Mouse (Mus musculus): Measurements from ENCODE around the gene Gm28374. TPM values are rescaled to one million over a fixed set of nuclear protein-coding genes. Genes with fewer than 3 reads are reported as not detected.

Gene Gm28374
- polyA plus RNA-seq, 1 experiment from 2014 or later, result 1.9 TPM

DNA sequence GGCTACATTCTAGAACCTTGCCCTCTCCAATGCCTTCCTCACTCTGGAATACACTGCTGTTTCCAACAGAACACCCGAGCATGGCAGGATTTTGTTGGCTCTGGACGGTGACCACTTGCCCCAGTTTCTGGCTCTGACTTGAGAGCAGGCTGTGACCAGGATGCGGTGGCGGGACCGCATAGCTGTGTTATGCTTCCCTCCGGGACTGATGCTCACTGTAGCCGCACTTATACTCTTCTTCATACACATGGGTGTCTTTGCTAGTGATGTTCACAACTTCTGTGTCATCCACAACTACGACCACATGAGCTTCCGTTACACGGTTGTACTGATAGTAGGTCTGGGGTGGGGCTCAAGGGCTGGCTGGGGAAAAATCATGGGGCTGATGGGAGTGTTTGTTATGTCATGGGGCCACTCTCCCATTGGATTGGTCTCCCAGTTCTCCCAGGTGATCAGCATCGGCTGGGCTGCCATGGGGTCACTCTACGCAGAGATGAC is 2.0 kb downstream of the Gm28374 start, which contains the start of gene Tmem262:
Tmem262 (plus strand) TSS at position 51 of the 498 bp plus-strand sequence.
- Histone ChIP-seq H3K27ac (no peak within 1 kb of the TSS), H3K4me3 (no peak within 1 kb of the TSS)
- ATAC-seq (ENCODE audit: low FRiP score, low read depth), result no peak

DNA sequence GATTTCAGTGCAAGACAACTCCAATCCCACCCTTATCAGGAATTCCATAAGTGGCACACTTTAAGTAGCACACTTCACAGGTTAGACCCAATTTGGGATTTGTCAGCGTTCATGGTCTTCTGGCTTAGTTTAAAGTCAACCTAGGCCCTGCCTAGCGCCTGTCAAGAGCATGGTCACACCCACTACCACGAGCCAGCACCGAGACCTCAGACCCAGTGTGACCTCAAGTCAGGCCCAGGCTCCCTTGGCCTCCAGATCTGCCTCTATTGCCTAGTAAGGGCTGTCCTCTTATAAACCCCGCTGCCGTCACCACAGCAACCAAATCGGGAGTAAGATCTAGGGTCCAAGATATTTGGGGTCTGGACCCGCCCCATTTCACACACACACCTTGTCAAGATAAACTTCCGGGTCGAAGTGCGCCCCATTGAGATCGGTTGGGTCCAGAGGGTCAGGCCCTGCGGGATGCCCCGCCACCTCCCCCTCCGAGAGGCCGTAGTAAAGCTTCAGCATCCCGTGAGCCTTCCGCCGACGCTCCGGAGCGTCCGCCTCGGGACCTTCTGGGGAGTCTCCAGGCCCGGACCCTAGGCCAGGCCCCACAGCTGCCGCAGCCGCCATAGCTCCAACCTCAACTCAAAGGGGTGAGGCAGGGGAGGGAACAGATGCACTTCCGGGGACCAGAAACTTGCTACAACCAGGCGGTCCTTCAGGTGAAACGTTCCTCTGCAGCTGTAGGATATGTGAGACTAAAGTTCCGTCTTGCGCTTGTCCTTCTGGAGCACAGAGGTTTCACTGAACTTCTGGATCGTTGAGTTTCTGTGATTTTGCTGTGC is 5.3 kb downstream of the Gm28374 start, which contains the start of gene Vps51:
Vps51 (minus strand) TSS at position 668 of the 830 bp plus-strand sequence.
- H3K9ac ChIP-seq, result peak within 1 kb of the TSS; percentile 85
- peak within 1 kb of the TSS; percentile 91 for H3K4me2 ChIP-seq (replicated peaks)
- H3K9me3 ChIP-seq, result no peaks in the 10 kb centered on the region
- H3K27ac ChIP-seq, result peak within 1 kb of the TSS; percentile 83
- peaks cover 47% of the 10 kb centered on the region for H3K36me3 ChIP-seq
- H3K4me1 ChIP-seq, result peaks cover 7% of the 10 kb centered on the region
- H3K27me3 ChIP-seq, result no peaks in the 10 kb centered on the region
- WGBS, result under 1% methylated on average over 33 of the region's 33 CpGs
- H3K4me3 ChIP-seq, result peak within 1 kb of the TSS; percentile 80
- peak; percentile 86 for ATAC-seq (ENCODE audit: low FRiP score, low read depth)

More for the DNA sequence above, 2.0 kb downstream of the Gm28374 start, which contains the start of gene Tmem262:
- Histone ChIP-seq H3K4me2 (replicated peaks) (no peak within 1 kb of the TSS), H3K36me3 (peaks cover 36% of the 10 kb centered on the region), H3K27me3 (no peaks in the 10 kb centered on the region), H3K4me1 (peaks cover 19% of the 10 kb centered on the region), H3K9me3 (no peaks in the 10 kb centered on the region), H3K9ac (no peak within 1 kb of the TSS)
- 93% methylated on average over 12 of the region's 12 CpGs for WGBS

DNA sequence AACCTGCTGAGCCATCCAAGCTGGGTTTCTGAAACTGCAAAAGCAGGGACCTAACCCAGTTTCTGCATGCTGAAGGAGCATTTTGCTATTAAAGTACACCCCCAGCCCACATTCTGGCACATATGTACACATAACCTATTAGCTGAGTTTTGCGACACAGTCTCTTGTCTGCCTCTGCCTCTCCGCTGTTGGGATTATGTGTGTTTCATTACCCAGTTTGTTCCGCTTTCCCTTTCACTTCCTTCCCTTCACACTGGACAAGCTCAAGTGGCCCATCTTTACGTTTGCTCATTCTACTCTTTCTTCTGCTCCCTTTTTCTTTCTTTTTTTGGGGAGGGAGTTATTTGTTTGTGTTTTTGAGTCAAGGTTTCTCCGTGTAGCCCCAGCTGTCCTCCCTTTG is 8.2 kb downstream of the Gm28374 start:
- H3K36me3 ChIP-seq, result peaks cover 57% of the 10 kb centered on the region
- no peak overlapping the region for H3K4me2 ChIP-seq (replicated peaks)
- no peak for ATAC-seq (ENCODE audit: low FRiP score, low read depth)
- peaks cover 7% of the 10 kb centered on the region for H3K4me1 ChIP-seq
- 87% methylated on average over 5 of the region's 5 CpGs for WGBS
- H3K27me3 ChIP-seq, result no peaks in the 10 kb centered on the region
- H3K4me3 ChIP-seq, result no peak overlapping the region
- H3K9me3 ChIP-seq, result no peaks in the 10 kb centered on the region
- H3K9ac ChIP-seq, result no peak overlapping the region
- no peak overlapping the region for H3K27ac ChIP-seq

DNA sequence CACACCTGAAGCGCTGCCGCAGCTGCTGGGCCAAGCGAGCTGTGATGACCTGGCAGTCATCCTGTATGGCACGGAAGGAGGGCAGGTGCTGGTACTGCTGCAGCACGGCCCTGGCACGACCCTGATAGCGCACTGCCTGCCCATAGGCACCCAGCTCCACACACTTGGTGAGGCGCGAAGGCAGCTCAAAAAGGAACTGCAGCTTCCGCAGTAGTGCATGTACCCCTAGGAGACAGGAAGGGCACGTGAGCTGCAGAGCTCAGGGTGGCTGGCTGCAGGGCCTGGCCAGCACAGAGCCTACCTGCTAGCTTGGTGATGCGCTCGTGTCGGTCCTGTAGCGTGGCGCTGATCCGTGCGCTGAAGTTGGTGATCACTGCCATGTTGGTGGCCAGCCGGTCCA is 10.8 kb downstream of the Gm28374 start:
- Histone ChIP-seq H3K36me3 (peaks cover 60% of the 10 kb centered on the region), H3K27me3 (no peaks in the 10 kb centered on the region), H3K4me2 (replicated peaks) (no peak overlapping the region), H3K9me3 (no peaks in the 10 kb centered on the region), H3K9ac (no peak overlapping the region), H3K4me3 (no peak overlapping the region), H3K4me1 (peaks cover 23% of the 10 kb centered on the region), H3K27ac (no peak overlapping the region)
- 92% methylated on average over 19 of the region's 19 CpGs for WGBS
- ATAC-seq (ENCODE audit: low FRiP score, low read depth), result no peak

DNA sequence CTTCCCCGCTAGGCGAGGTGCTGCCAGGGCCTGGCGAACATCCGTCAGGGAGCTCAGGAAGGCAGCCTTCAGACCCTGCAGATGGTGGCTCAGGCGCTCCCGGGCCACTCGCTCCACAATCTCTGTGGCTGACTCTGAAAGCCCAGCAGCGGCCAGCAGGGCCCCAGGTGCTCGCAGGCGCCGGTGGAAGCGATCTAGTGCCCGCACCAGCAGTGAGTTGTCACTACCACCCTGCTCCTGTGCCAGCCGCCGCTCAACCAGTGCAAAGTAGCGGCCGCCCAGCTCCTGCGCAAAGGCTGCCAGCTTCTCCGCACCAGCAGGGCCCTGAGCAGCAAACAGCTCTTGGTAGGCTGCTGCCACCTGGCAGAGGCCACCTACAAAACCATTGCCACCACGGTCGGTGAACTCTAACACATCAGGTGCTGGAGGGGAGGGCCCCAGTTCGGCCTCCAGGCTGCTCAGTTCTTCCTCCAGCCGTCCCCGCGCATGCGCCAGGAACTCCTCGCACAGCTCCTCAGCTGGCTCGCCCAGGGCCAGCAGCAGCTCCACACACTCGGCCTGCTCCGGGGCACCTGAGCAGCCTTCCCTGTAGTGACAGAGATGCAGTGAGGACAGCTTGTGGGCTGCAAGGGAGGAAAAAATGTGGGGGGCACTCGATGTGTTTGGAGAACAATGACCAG is 11.3 kb downstream of the Gm28374 start:
- Histone ChIP-seq H3K9me3 (no peaks in the 10 kb centered on the region), H3K4me3 (no peak overlapping the region), H3K27ac (no peak overlapping the region), H3K9ac (no peak overlapping the region), H3K27me3 (no peaks in the 10 kb centered on the region), H3K4me1 (peaks cover 19% of the 10 kb centered on the region), H3K4me2 (replicated peaks) (no peak overlapping the region), H3K36me3 (peaks cover 60% of the 10 kb centered on the region)
- ATAC-seq (ENCODE audit: low FRiP score, low read depth), result no peak
- 87% methylated on average over 31 of the region's 31 CpGs for WGBS

DNA sequence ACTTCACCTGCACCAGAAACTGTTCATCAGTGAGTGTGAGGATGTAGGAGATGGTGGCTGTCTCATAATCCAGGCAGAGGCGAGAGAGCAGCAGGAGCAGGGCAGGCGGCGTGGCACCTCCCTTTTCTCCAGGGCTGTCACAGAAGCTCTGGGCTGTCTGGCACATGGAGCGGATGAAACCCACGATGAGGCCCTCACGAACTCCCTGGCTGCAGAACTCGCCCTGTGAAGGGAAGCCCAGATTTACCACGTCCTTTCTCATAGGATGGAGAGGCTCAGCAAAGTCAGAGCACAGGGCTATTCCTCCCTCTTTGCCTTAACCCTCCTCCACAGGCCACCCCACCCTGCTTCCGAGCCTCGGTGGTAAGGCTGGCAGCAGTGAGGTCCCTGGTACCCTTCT is 12.2 kb downstream of the Gm28374 start:
- peaks cover 19% of the 10 kb centered on the region for H3K4me1 ChIP-seq
- no peaks in the 10 kb centered on the region for H3K9me3 ChIP-seq
- WGBS, result 90% methylated on average over 10 of the region's 10 CpGs
- no peak overlapping the region for H3K4me2 ChIP-seq (replicated peaks)
- peaks cover 55% of the 10 kb centered on the region for H3K36me3 ChIP-seq
- ATAC-seq (ENCODE audit: low FRiP score, low read depth), result no peak
- no peak overlapping the region; the same call in 1 of the 2 replicates for H3K9ac ChIP-seq
- H3K27ac ChIP-seq, result no peak overlapping the region
- no peaks in the 10 kb centered on the region for H3K27me3 ChIP-seq
- no peak overlapping the region for H3K4me3 ChIP-seq

DNA sequence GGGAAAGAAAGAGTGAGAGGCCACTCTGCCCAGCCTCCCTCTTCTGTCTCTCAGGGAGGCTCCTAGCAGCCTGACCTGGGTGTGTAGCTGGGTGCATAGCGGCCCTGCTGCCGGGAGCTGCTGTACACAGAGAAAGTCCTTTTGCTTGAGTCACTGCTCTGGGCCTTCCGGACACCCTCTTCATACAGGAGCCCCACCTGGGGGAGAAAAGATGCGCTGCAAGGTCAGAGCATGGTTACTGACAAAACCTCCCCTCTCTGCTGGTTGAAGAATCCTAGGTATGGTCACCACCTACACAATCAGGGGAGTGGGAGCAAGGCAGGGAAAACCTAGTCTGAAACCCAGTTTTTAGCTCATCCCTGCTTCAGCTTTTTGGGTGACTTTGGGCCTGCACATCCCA is 13.1 kb downstream of the Gm28374 start:
- whole genome bisulfite sequencing, result 84% methylated on average over 4 of the region's 4 CpGs
- Histone ChIP-seq H3K9ac (no peak overlapping the region), H3K9me3 (no peaks in the 10 kb centered on the region), H3K27me3 (no peaks in the 10 kb centered on the region), H3K36me3 (peaks cover 48% of the 10 kb centered on the region), H3K4me2 (replicated peaks) (no peak overlapping the region), H3K4me3 (no peak overlapping the region), H3K27ac (no peak overlapping the region), H3K4me1 (peaks cover 19% of the 10 kb centered on the region)
- ATAC-seq (ENCODE audit: low FRiP score, low read depth), result no peak

DNA sequence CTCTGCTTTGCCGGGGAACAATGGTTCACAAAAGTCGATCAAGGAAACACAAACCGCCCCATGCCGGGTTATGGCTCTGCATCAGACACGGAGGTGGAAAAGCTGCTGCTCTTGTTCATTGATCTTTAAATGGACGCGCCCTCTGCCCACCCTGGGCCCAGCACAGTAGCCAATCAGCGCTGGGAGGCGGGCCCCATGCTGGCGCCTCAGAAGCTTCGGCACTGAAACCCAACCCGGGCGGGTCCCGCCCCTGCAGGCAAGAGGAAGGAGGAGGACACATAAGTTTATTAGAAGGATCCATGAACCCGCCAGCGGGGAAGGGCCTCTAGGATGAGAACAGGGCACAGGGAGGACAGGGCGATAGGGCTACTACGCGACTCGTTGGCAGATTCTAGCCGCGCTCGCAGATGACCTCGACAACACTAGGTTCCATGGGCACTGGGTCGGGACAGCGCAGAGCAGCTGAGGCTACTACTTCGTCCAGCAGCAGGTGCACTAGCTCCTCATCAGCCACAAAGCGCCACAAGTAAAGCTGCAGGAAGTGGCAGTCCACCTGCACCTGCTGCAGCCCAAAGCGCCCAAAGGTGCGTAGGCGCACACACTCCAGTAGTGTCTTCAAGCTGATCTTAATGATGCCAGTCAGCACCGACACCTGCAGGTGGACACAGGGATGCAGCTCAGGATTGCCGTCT is 14.2 kb downstream of the Gm28374 start, which contains the start of gene Tm7sf2:
Tm7sf2 (minus strand) TSS at position 650 of the 692 bp plus-strand sequence.
- 9% methylated on average over 33 of the region's 33 CpGs for WGBS
- Histone ChIP-seq H3K9ac (peak within 1 kb of the TSS; percentile 60), H3K36me3 (peaks cover 39% of the 10 kb centered on the region), H3K9me3 (no peaks in the 10 kb centered on the region), H3K4me3 (peak within 1 kb of the TSS; percentile 50), H3K4me2 (replicated peaks) (peak within 1 kb of the TSS; percentile 98), H3K27me3 (no peaks in the 10 kb centered on the region), H3K27ac (peak within 1 kb of the TSS; percentile 67), H3K4me1 (peaks cover 21% of the 10 kb centered on the region)
- ATAC-seq (ENCODE audit: low FRiP score, low read depth), result peak; percentile 95

DNA sequence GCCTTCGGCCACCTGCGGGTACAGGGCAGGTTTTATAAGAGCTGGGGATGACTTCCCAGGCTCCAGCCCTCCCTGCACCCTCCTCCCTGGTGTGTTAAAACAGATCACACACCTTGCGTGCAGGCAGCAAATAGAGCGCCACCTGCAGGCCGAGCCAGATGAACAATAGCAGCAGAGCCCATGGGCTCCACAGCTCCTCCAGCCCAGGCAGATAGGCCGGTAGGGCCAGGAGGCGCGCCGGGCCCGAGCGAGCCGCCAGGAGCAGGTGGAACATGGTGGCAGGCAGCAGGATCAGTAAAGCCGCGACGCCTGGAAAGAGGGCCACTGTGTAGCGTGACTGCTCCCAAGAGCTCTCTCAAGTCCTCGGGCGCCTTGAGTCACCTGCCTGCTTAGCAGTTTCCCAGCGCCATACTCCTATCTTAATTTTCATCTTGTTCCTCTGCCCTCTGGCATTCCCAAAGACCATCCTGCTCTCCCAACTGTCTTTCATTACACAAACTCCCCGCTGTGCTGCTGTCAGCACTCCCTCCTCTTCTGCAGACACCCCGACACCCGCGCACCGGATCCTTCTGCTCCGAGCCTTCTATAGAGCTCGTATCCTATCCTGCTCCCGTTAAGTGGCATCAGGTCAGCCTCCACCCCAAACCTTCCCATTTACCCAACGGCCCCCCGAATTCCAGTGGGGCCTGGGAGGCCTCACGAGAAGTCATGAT is 14.9 kb downstream of the Gm28374 start:
- no peaks in the 10 kb centered on the region for H3K27me3 ChIP-seq
- peak overlapping the region; percentile 50 for H3K4me3 ChIP-seq
- peak overlapping the region; percentile 98 for H3K4me2 ChIP-seq (replicated peaks)
- WGBS, result under 1% methylated on average over 30 of the region's 30 CpGs
- ATAC-seq (ENCODE audit: low FRiP score, low read depth), result peak; percentile 35
- H3K36me3 ChIP-seq, result peaks cover 36% of the 10 kb centered on the region
- H3K9ac ChIP-seq, result peak overlapping the region; percentile 60
- H3K4me1 ChIP-seq, result peaks cover 28% of the 10 kb centered on the region
- H3K27ac ChIP-seq, result peak overlapping the region; percentile 67
- H3K9me3 ChIP-seq, result no peaks in the 10 kb centered on the region

DNA sequence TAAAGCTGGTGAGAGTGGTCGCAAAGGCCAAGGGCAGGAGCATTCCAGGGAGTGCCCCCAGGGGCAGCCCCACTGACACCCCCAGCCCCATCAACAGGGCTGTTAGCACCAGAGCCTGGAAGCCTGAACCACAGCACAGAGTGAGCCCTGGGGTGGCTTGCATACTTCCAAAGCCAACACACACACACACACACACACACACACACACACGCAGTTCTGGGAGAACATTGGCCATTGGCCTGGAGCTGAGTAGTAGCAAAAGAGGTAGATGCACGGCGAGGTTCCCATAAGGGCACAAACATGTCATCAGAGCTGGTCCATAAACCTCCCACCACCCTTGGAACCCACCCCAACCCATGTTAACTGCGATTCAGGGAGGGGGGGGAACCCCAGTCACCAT is 15.5 kb downstream of the Gm28374 start:
- H3K4me3 ChIP-seq, result peak overlapping the region; percentile 50
- 0 out of 2 replicates have a peak overlapping the region, but pooled peaks have one; percentile 67 for H3K27ac ChIP-seq
- 32% methylated on average over 5 of the region's 5 CpGs for WGBS
- no peaks in the 10 kb centered on the region for H3K27me3 ChIP-seq
- no peaks in the 10 kb centered on the region for H3K9me3 ChIP-seq
- H3K4me2 ChIP-seq (replicated peaks), result peak overlapping the region; percentile 98
- H3K9ac ChIP-seq, result peak overlapping the region; percentile 60
- ATAC-seq (ENCODE audit: low FRiP score, low read depth), result no peak
- H3K36me3 ChIP-seq, result peaks cover 34% of the 10 kb centered on the region
- H3K4me1 ChIP-seq, result peaks cover 34% of the 10 kb centered on the region

DNA sequence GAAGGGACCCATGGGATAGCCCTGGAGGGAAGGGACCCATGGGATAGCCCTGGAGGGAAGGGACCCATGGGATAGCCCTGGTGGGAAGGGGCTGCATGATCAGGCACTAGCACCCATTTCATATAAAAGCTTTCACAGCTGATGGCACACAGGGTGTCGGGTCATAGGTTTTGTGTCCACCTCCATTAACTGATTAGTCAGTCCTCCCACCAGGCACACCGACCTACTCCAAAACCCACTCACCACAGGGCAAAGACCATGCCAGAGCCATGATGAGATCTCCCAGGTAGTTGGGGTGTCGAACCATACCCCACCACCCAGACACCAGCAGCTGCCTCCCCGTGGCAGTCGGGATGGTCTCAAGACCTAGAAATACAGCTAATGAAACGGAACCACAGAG is 19.0 kb downstream of the Gm28374 start:
- no peaks in the 10 kb centered on the region for H3K27me3 ChIP-seq
- ATAC-seq (ENCODE audit: low FRiP score, low read depth), result no peak
- peak overlapping the region; percentile 97 for H3K9ac ChIP-seq
- peak overlapping the region; percentile 100 for H3K4me2 ChIP-seq (replicated peaks)
- peak overlapping the region; percentile 88; the same call in 1 of the 2 replicates for H3K4me3 ChIP-seq
- peaks cover 18% of the 10 kb centered on the region for H3K36me3 ChIP-seq
- no peaks in the 10 kb centered on the region for H3K9me3 ChIP-seq
- H3K27ac ChIP-seq, result no peak overlapping the region
- 89% methylated on average over 6 of the region's 6 CpGs for WGBS
- H3K4me1 ChIP-seq, result peaks cover 44% of the 10 kb centered on the region
